Mouse (Mus musculus): ENCODE measurements around the gene Zfp523.

DNA sequence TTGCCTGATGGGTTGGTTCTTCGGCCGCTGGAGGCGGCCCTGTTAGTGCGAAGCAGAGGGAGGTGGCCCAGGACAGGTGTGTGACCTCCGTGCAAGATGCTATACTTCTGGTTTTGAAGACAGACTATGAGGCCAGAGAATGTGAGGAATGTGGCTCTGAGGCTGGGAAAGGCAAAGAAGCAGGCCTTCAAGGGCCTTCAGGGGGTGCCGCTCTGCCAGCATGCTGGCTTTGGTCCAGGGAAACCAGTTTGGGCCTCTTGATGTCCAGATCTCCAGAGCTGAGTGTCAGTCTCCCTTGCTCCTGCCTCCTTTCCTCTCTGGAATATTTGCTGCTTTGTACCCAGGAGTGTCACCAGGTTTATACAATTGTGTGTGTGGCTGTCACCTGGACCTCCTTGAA lies 65.4 kb downstream of the Zfp523 start:
- TF ChIP-seq CTCF (IDR thresholded peaks at IDR 0.05; ENCODE audit: borderline replicate concordance, insufficient read depth, low read depth, low read length) = no peak
- TF ChIP-seq POLR2A (IDR thresholded peaks at IDR 0.05; ENCODE audit: borderline replicate concordance, insufficient read depth, low read length) = no peak

All from cerebellum, adult 2 months (tissue).